Mouse (Mus musculus): Measurements from ENCODE around the gene Dgkz. TPM values are rescaled to one million over a fixed set of nuclear protein-coding genes. Genes with fewer than 3 reads are reported as not detected.

Dgkz gene
- polyA plus RNA-seq, 1 experiment from 2014 or later = 34.9 TPM

- Histone ChIP-seq H3K4me1 (ENCODE audit: control insufficient read depth, insufficient read depth, low read length) (peaks cover 43% of the 10 kb centered on the region), H3K36me3 (ENCODE audit: control insufficient read depth, insufficient read depth, low read length) (no peaks in the 10 kb centered on the region), H3K27ac (ENCODE audit: low read length) (no peak overlapping the region), H3K9me3 (replicated peaks; ENCODE audit: control insufficient read depth, low read length) (no peaks in the 10 kb centered on the region), H3K4me3 (replicated peaks; ENCODE audit: low read length) (no peak overlapping the region), H3K4me2 (ENCODE audit: low read depth, low read length) (no peak overlapping the region), H3K9ac (ENCODE audit: low read length) (no peak overlapping the region), H3K27me3 (ENCODE audit: control insufficient read depth, insufficient read depth, low read length) (no peaks in the 10 kb centered on the region)
- ATAC-seq (ENCODE audit: insufficient read depth, low FRiP score) = no peak
- 81% methylated on average over 6 of the region's 6 CpGs for WGBS
Measured at GRCm38 (mm10) chr2:92014248-92014647, 38.6 kb upstream of the Dgkz start.

DNA sequence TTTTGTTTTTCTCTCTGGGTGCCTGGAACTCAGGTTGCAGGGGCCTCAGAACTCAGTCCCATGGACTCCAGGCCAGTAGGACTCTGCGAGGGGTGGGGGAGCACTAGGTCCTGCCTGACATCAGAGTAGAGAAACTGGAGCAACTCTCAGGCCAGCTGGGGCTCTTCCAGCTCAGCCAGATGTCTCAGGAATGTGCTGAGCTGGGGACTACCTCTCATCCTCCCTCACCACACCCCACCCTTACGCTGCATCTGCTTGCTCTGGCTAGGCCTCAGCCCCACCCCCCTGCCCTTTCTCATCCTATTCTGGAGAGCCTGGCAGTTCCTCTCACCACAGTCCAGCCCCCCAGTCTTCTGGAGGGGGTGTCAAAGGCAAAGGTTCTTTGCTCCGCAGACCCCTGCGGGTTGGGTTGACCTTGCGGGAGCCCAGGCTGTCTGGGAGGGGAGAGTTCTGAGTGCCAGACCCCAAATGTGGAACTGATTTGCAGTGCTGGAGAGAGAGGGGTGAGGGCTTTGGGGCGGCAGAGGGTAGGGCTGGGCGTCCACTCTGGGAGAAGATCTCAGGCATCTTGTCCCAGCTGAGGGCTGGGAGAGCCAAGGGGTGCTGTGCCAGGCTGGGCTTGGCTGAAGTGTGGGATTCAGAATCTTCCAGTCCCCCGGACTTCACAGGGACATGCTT lies 37.2 kb upstream of the Dgkz start:
- H3K36me3 ChIP-seq (ENCODE audit: control insufficient read depth, insufficient read depth, low read length) = no peaks in the 10 kb centered on the region
- H3K9ac ChIP-seq (ENCODE audit: low read length) = peak overlapping the region; percentile 43
- H3K4me1 ChIP-seq (ENCODE audit: control insufficient read depth, insufficient read depth, low read length) = peaks cover 46% of the 10 kb centered on the region
- 27% methylated on average over 8 of the region's 8 CpGs for WGBS
- peak; percentile 63 for ATAC-seq (ENCODE audit: insufficient read depth, low FRiP score)
- H3K4me2 ChIP-seq (ENCODE audit: low read depth, low read length) = peak overlapping the region; percentile 25; the same call in 1 of the 2 replicates
- no peaks in the 10 kb centered on the region for H3K9me3 ChIP-seq (replicated peaks; ENCODE audit: control insufficient read depth, low read length)
- no peaks in the 10 kb centered on the region for H3K27me3 ChIP-seq (ENCODE audit: control insufficient read depth, insufficient read depth, low read length)
- H3K4me3 ChIP-seq (replicated peaks; ENCODE audit: low read length) = no peak overlapping the region
- H3K27ac ChIP-seq (ENCODE audit: low read length) = peak overlapping the region; percentile 78

GRCm38 (mm10) chr2:92011424-92012353 lies 36.0 kb upstream of the Dgkz start:
- Histone ChIP-seq H3K36me3 (ENCODE audit: control insufficient read depth, insufficient read depth, low read length) (no peaks in the 10 kb centered on the region), H3K4me1 (ENCODE audit: control insufficient read depth, insufficient read depth, low read length) (peaks cover 49% of the 10 kb centered on the region), H3K9me3 (replicated peaks; ENCODE audit: control insufficient read depth, low read length) (no peaks in the 10 kb centered on the region), H3K27ac (ENCODE audit: low read length) (peak overlapping the region; percentile 78), H3K9ac (ENCODE audit: low read length) (peak overlapping the region; percentile 43; the same call in 1 of the 2 replicates), H3K27me3 (ENCODE audit: control insufficient read depth, insufficient read depth, low read length) (no peaks in the 10 kb centered on the region), H3K4me3 (replicated peaks; ENCODE audit: low read length) (no peak overlapping the region), H3K4me2 (ENCODE audit: low read depth, low read length) (0 out of 2 replicates have a peak overlapping the region, but pooled peaks have one; percentile 12)
- ATAC-seq (ENCODE audit: insufficient read depth, low FRiP score) = no peak
- 65% methylated on average over 12 of the region's 12 CpGs for WGBS

DNA sequence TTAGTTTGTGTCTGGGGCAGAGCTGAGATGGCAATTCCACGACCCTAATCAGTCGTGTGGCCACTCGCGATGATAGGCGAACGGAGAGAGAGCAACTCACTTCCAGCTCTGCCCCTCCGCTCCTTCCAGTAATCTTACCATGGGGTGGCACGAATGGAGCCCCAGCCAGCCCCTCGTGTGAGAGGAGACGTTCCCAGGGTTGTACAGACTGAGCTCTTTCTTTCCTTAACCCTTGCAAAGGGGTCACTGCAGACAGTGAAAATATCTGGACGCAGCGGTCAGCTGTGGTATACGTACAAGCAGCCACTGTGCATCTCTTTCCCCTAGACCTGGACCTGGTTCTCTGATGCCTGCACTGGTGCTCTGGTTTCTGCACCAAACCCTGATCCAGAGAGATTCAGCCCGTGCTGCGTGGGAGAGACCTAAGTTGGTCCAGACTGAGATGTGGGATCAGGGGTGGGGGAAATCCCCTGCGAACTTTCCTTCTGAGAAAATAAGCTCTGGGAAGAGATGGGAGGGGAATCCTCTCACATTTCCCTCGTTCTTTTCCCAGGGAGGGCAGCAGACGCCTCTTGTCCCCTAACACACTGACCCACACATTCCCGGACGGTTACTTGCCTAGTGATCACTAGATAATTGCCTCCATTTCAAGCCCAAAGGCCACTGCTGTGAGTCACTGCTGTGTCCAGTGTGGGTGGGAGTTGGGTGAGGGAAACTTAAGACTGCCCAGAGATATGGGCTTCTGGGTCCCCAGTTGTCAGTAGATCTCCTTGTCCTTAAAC lies 33.1 kb upstream of the Dgkz start:
- Histone ChIP-seq H3K4me1 (ENCODE audit: control insufficient read depth, insufficient read depth, low read length) (peaks cover 51% of the 10 kb centered on the region), H3K9ac (ENCODE audit: low read length) (peak overlapping the region; percentile 78), H3K27me3 (ENCODE audit: control insufficient read depth, insufficient read depth, low read length) (no peaks in the 10 kb centered on the region), H3K27ac (ENCODE audit: low read length) (peak overlapping the region; percentile 87), H3K36me3 (ENCODE audit: control insufficient read depth, insufficient read depth, low read length) (no peaks in the 10 kb centered on the region), H3K4me2 (ENCODE audit: low read depth, low read length) (peak overlapping the region; percentile 92), H3K4me3 (replicated peaks; ENCODE audit: low read length) (peak overlapping the region; percentile 53), H3K9me3 (replicated peaks; ENCODE audit: control insufficient read depth, low read length) (no peaks in the 10 kb centered on the region)
- WGBS = 5% methylated on average over 20 of the region's 20 CpGs
- ATAC-seq (ENCODE audit: insufficient read depth, low FRiP score) = no peak

- Histone ChIP-seq H3K4me1 (ENCODE audit: control insufficient read depth, insufficient read depth, low read length) (peaks cover 44% of the 10 kb centered on the region), H3K4me2 (ENCODE audit: low read depth, low read length) (peak overlapping the region; percentile 92), H3K4me3 (replicated peaks; ENCODE audit: low read length) (peak overlapping the region; percentile 53), H3K27ac (ENCODE audit: low read length) (peak overlapping the region; percentile 92), H3K9ac (ENCODE audit: low read length) (peak overlapping the region; percentile 78), H3K9me3 (replicated peaks; ENCODE audit: control insufficient read depth, low read length) (no peaks in the 10 kb centered on the region), H3K36me3 (ENCODE audit: control insufficient read depth, insufficient read depth, low read length) (no peaks in the 10 kb centered on the region), H3K27me3 (ENCODE audit: control insufficient read depth, insufficient read depth, low read length) (no peaks in the 10 kb centered on the region)
- ATAC-seq (ENCODE audit: insufficient read depth, low FRiP score) = peak; percentile 94
- under 1% methylated on average over 33 of the region's 34 CpGs for WGBS
Measured at GRCm38 (mm10) chr2:92007933-92008622, 32.4 kb upstream of the Dgkz start.

- Histone ChIP-seq H3K4me2 (ENCODE audit: low read depth, low read length) (peak overlapping the region; percentile 92), H3K9ac (ENCODE audit: low read length) (peak overlapping the region; percentile 76), H3K27me3 (ENCODE audit: control insufficient read depth, insufficient read depth, low read length) (no peaks in the 10 kb centered on the region), H3K36me3 (ENCODE audit: control insufficient read depth, insufficient read depth, low read length) (no peaks in the 10 kb centered on the region), H3K9me3 (replicated peaks; ENCODE audit: control insufficient read depth, low read length) (no peaks in the 10 kb centered on the region), H3K27ac (ENCODE audit: low read length) (peak overlapping the region; percentile 92), H3K4me3 (replicated peaks; ENCODE audit: low read length) (peak overlapping the region; percentile 53), H3K4me1 (ENCODE audit: control insufficient read depth, insufficient read depth, low read length) (peaks cover 37% of the 10 kb centered on the region)
- WGBS = 3% methylated on average over 28 of the region's 28 CpGs
- peak; percentile 35; the same call in 1 of the 2 replicates for ATAC-seq (ENCODE audit: insufficient read depth, low FRiP score)
Measured at GRCm38 (mm10) chr2:92006983-92007921, 31.6 kb upstream of the Dgkz start.

DNA sequence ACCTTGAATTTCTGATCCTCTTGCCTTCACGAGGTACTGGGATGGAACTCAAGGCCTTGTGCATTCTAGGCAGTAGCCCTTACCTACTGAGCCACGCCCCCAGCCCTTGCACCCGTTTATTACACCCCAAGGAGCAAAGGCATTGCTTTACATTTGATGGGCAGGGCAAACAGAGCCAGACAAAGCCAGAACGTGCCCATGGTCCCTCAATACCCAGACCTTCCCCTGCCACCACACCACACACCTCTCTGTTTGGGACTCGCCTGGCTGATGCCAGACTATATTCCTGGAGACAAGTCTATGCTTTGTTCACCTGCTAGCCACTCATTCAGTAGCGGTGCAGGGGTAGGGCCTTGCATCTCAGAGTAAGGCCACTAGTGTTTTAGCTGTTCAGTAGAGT lies 30.8 kb upstream of the Dgkz start:
- H3K36me3 ChIP-seq (ENCODE audit: control insufficient read depth, insufficient read depth, low read length) = peaks cover 4% of the 10 kb centered on the region
- H3K27ac ChIP-seq (ENCODE audit: low read length) = peak overlapping the region; percentile 92
- peak overlapping the region; percentile 76 for H3K9ac ChIP-seq (ENCODE audit: low read length)
- peaks cover 33% of the 10 kb centered on the region for H3K4me1 ChIP-seq (ENCODE audit: control insufficient read depth, insufficient read depth, low read length)
- ATAC-seq (ENCODE audit: insufficient read depth, low FRiP score) = no peak
- 47% methylated on average over 6 of the region's 6 CpGs for WGBS
- H3K27me3 ChIP-seq (ENCODE audit: control insufficient read depth, insufficient read depth, low read length) = no peaks in the 10 kb centered on the region
- H3K4me2 ChIP-seq (ENCODE audit: low read depth, low read length) = peak overlapping the region; percentile 92
- no peaks in the 10 kb centered on the region for H3K9me3 ChIP-seq (replicated peaks; ENCODE audit: control insufficient read depth, low read length)
- peak overlapping the region; percentile 53 for H3K4me3 ChIP-seq (replicated peaks; ENCODE audit: low read length)

Measured in stomach, embryonic 16.5 days (tissue).